Mouse (Mus musculus): ENCODE results near the gene Acads. TPM values are rescaled to one million over a fixed set of nuclear protein-coding genes. Genes with fewer than 3 reads are reported as not detected.
"Not testable (repeated sequence)": the region's sequence is repeated elsewhere in the genome, so short reads cannot be mapped to it uniquely, and the experiment has no call there.

Acads gene
- total and polyA plus RNA-seq, 3 experiments = 31.9 to 56.5 TPM; not detected in 1

DNA sequence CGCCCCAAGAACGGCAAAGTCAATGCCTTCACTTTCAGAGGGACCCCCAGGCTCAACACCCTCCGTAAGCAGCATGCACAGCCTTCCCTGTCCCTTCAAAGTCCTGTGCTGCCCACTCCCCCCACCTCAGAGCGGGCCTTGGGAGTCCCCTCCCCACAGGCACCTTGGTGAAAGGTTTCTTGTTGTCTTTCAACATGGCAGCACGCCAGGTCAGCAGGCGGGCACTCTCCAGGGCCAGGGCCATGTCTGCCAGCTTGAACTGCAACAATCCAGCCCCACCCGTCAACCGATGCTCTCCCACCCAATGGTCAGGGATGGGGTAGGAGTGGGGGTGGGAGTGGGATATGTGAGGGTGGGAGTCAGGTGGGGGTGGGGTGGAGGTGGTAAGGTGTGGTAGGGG lies 8.0 kb downstream of the Acads start:
- no peaks in the 10 kb centered on the region for H3K79me2 ChIP-seq (ENCODE audit: control insufficient read depth, insufficient read depth, low read length, poor library complexity)
- DNase-seq (ENCODE audit: low read depth, low spot score) = no peak
- H3K27ac ChIP-seq (ENCODE audit: control insufficient read depth, low read depth, low read length) = no peak overlapping the region
- TF ChIP-seq MAZ (IDR thresholded peaks at IDR 0.05; ENCODE audit: low read depth, low read length) (no peak), ZC3H11A (IDR thresholded peaks at IDR 0.05; ENCODE audit: low read depth, low read length) (no peak), TBP (IDR thresholded peaks at IDR 0.05; ENCODE audit: low read depth, low read length) (no peak), SMC3 (IDR thresholded peaks at IDR 0.05; ENCODE audit: low read depth, low read length) (no peak), ZNF384 (IDR thresholded peaks at IDR 0.05; ENCODE audit: low read depth, low read length) (no peak), CHD2 (IDR thresholded peaks at IDR 0.05; ENCODE audit: low read length) (no peak), TAL1 (IDR thresholded peaks at IDR 0.05; ENCODE audit: low read length) (no peak), CTCF (IDR thresholded peaks at IDR 0.05 in 2 of 3, conservative IDR thresholded peaks at IDR 0.05 in 1 of 3; ENCODE audit: control insufficient read depth in 1 of 3, insufficient read depth in 1 of 3, low read depth in 2 of 3, low read length in 3 of 3, poor library complexity in 1 of 3, severe bottlenecking in 1 of 3) (no peak), NRF1 (IDR thresholded peaks at IDR 0.05; ENCODE audit: insufficient read depth, low read depth, low read length, poor library complexity, severe bottlenecking) (no peak), MXI1 (IDR thresholded peaks at IDR 0.05; ENCODE audit: low read depth, low read length) (no peak), ZMIZ1 (IDR thresholded peaks at IDR 0.05; ENCODE audit: low read depth, low read length) (no peak), ETS1 (IDR thresholded peaks at IDR 0.05; ENCODE audit: low read depth, low read length) (no peak)
- no peaks in the 10 kb centered on the region for H3K4me1 ChIP-seq (ENCODE audit: control insufficient read depth in 1 of 2, insufficient read depth in 2 of 2, low read length in 2 of 2)
- H3K9ac ChIP-seq (ENCODE audit: control insufficient read depth, low read depth, low read length, poor library complexity, severe bottlenecking) = no peak overlapping the region
- no peaks in the 10 kb centered on the region for H3K9me3 ChIP-seq (replicated peaks; ENCODE audit: insufficient read depth, low read length)
- H3K36me3 ChIP-seq (ENCODE audit: control insufficient read depth in 1 of 2, insufficient read depth in 2 of 2, low read length in 2 of 2) = no peaks in the 10 kb centered on the region
- no peak overlapping the region for H3K4me3 ChIP-seq (ENCODE audit: control insufficient read depth in 1 of 2, insufficient read depth in 1 of 2, low read depth in 2 of 2, low read length in 2 of 2)
- no peaks in the 10 kb centered on the region for H3K27me3 ChIP-seq (ENCODE audit: control insufficient read depth in 1 of 2, insufficient read depth in 2 of 2, low read length in 2 of 2)

DNA sequence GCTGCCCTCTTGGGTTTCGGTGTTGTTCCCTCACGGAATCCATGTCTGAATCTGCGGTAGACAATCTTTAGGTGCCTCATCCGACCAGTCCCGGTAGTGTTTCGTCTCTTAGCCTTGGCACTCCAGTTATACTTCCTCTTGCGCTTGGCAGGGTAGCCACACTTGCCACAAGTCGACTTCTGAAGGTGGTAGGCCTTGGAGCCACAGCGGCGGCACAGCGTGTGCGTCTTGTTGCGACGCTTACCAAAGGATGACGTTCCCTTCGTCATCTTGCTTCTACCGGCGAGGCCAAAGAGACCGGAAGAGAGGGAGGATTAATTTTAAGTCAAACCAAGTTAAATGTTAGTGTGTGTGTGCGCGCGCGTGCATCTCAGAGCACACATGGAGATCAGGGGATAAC lies 15.9 kb downstream of the Acads start:
- H3K27me3 ChIP-seq (ENCODE audit: control insufficient read depth in 1 of 2, insufficient read depth in 2 of 2, low read length in 2 of 2); H3K4me3 ChIP-seq (ENCODE audit: control insufficient read depth in 1 of 2, insufficient read depth in 1 of 2, low read depth in 2 of 2, low read length in 2 of 2); H3K79me2 ChIP-seq (ENCODE audit: control insufficient read depth, insufficient read depth, low read length, poor library complexity); DNase-seq (ENCODE audit: low read depth, low spot score); H3K9me3 ChIP-seq (replicated peaks; ENCODE audit: insufficient read depth, low read length); H3K36me3 ChIP-seq (ENCODE audit: control insufficient read depth in 1 of 2, insufficient read depth in 2 of 2, low read length in 2 of 2); H3K4me1 ChIP-seq (ENCODE audit: control insufficient read depth in 1 of 2, insufficient read depth in 2 of 2, low read length in 2 of 2); H3K9ac ChIP-seq (ENCODE audit: control insufficient read depth, low read depth, low read length, poor library complexity, severe bottlenecking); H3K27ac ChIP-seq (ENCODE audit: control insufficient read depth, low read depth, low read length): not testable (repeated sequence)

DNA sequence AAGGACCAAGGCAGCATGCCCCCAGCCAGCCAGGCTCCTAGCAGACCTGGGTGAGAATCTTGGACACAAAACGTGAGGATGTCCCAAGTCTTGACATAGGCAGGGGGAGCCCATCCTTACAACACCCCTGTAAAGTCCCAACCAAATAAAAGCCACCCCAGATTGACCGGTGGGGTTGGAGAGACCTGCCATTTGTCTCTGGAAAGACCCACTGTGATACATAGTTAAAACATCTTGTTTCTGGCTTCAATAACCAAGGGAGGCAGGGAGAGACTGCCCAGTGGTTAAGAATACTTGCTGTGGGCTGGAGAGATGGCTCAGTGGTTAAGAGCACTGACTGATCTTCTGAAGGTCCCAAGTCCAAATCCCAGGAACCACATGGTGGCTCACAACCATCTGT lies 16.9 kb downstream of the Acads start:
- Histone ChIP-seq H3K27me3 (ENCODE audit: control insufficient read depth in 1 of 2, insufficient read depth in 2 of 2, low read length in 2 of 2) (no peaks in the 10 kb centered on the region), H3K27ac (ENCODE audit: control insufficient read depth, low read depth, low read length) (no peak overlapping the region), H3K36me3 (ENCODE audit: control insufficient read depth in 1 of 2, insufficient read depth in 2 of 2, low read length in 2 of 2) (peaks cover 0 to 2% of the 10 kb centered on the region in 2 experiments; a peak in 2 of 4 replicates), H3K4me3 (ENCODE audit: control insufficient read depth in 1 of 2, insufficient read depth in 1 of 2, low read depth in 2 of 2, low read length in 2 of 2) (no peak overlapping the region), H3K9ac (ENCODE audit: control insufficient read depth, low read depth, low read length, poor library complexity, severe bottlenecking) (no peak overlapping the region), H3K79me2 (ENCODE audit: control insufficient read depth, insufficient read depth, low read length, poor library complexity) (no peaks in the 10 kb centered on the region), H3K4me1 (ENCODE audit: control insufficient read depth in 1 of 2, insufficient read depth in 2 of 2, low read length in 2 of 2) (no peaks in the 10 kb centered on the region), H3K9me3 (replicated peaks; ENCODE audit: insufficient read depth, low read length) (no peaks in the 10 kb centered on the region)
- TF ChIP-seq CTCF (IDR thresholded peaks at IDR 0.05 in 2 of 3, conservative IDR thresholded peaks at IDR 0.05 in 1 of 3; ENCODE audit: control insufficient read depth in 1 of 3, insufficient read depth in 1 of 3, low read depth in 2 of 3, low read length in 3 of 3, poor library complexity in 1 of 3, severe bottlenecking in 1 of 3) = peak in 1 of 3 experiments; percentile 23; a peak in 1 of 6 replicates
- peak; percentile 33; the same call in 1 of the 2 replicates for TF ChIP-seq SMC3 (IDR thresholded peaks at IDR 0.05; ENCODE audit: low read depth, low read length)
- no peak for TF ChIP-seq CHD1 (IDR thresholded peaks at IDR 0.05; ENCODE audit: low read depth, low read length)
- no peak for DNase-seq (ENCODE audit: low read depth, low spot score)
